Mouse (Mus musculus): ENCODE measurements around the gene M1ap.
A peak's percentile ranks its signal among the peaks of the same experiment; 100 is the strongest.

The M1ap gene

DNA sequence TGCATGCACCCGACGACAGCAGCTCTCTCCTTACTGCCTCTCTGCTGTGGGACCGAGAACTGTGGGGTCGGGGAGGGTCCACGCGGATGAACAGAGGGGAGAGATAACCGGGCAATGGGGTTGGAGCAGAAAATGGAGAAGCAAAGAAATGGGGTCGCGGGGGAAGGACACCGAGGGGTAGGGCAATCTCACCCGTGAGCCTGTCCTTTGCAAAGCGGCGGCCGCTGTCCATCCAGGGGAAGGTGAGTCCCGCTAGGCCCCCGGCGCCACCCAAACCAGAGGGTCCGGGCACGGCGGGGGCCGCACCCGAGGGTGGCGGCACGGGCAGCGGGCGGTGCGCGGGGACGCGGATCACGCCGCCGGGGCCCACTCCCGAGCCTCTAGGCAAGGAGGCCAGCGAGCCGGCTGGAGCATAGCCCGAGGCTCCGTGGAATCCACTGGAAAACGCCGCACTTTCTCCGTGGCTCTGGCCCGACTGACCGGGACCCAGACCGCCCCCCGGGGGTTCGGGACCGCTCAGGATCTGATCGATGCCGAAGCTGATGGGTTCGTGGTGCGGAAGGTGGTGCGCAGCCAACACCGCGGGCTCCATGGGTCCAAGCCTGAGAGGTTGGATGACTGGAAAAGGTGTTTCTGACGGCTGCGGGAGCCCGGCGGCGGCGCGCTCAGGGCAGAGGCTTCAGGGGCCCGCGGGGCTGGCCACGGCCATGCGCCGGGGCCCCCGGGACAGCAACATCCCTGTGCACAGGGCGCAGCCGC is 123.0 kb downstream of the M1ap start:
- DNase-seq (ENCODE audit: extremely low spot score, low read depth, low spot score) = no peak

DNA sequence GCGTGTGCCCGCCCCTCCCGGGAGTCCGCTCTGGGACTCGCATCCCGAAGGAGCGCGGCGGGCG is 123.4 kb downstream of the M1ap start, which contains the start of gene Tlx2:
Tlx2 (minus strand) TSS at position 47 of the 64 bp plus-strand sequence.
- no peak for DNase-seq (ENCODE audit: extremely low spot score, low read depth, low spot score)

DNA sequence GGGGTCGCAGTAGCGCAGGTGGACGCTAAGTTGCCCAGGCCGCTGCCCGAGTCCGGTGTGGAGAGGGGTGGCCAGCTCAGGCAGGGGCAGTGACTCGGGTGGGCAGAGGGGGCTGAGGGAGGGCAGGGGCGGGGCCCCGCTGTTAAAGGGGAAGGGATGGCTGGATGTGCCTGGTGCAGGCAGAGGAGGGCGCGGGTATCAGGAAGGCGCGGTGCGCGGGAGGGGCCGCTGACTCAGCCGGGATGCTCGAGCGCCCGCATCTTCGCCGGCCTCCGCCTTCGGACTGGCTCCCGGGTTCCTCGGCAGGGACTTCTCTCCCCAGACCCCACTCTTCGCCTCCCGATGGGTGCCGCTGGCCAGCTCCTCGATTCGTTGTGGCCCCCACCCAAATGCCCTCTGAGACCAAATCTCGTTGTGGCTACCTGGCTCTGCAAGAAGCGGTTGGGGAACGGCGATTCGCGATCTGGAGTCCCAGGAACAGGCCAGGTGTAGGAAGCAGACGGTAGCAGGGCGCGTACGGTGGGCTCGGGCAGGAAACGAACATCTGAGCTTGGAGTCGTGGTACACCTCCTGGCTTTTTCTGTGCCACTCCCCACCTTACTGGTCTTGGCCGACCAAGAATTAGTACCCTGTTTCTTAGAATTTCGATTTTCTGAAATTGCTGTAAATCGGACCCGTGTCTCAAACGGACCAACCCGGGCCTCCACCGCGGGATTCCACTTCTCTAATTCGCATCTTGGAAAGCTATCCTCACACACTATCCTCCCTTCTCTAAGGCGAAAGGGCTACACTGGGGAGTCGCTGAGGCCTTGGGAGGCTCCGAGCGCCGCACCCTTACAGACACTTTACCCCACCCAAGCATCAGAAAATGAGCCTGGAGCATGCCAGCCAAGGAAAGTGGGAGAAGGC is 123.9 kb downstream of the M1ap start:
- no peak for DNase-seq (ENCODE audit: extremely low spot score, low read depth, low spot score)

DNA sequence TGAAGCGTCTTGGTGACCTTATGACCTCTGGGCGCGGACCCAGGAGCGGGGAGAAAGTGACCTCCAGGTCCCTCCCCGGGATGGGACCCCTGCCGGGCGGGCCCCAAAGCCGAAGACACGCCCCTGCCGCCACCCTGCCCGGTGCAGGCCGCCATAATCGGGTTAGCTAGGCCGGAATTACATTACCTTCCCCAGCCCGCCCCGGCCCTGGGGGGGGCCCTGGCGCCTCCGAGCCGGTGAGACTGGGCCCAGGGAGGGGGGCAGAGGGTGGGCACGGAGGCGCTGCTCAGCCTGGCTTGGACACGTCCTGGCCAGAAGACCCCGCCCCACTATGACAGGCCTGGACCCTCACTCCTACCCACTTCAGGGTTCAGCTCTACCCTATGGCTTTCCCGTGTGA is 124.5 kb downstream of the M1ap start:
- DNase-seq (ENCODE audit: extremely low spot score, low read depth, low spot score) = no peak

DNA sequence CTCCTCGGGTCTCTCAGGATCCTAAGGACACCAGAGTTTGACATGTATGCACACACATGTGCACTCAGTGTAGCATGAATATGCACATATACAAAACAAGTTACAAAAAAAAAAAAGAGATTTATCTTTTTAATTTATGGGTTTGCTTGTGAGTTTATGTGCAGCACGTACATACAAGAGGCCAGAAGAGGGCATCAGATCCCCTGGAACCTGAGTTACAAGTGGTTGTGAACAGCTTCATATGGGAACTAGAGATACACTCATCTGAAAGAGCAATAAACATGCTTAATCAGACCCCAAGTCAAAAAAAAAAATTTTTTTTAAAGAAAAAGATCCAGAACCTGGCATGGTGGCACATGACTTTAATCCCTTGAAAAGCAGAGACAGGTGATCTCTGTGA is 128.3 kb downstream of the M1ap start:
- DNase-seq (ENCODE audit: extremely low spot score, low read depth, low spot score) = no peak

DNA sequence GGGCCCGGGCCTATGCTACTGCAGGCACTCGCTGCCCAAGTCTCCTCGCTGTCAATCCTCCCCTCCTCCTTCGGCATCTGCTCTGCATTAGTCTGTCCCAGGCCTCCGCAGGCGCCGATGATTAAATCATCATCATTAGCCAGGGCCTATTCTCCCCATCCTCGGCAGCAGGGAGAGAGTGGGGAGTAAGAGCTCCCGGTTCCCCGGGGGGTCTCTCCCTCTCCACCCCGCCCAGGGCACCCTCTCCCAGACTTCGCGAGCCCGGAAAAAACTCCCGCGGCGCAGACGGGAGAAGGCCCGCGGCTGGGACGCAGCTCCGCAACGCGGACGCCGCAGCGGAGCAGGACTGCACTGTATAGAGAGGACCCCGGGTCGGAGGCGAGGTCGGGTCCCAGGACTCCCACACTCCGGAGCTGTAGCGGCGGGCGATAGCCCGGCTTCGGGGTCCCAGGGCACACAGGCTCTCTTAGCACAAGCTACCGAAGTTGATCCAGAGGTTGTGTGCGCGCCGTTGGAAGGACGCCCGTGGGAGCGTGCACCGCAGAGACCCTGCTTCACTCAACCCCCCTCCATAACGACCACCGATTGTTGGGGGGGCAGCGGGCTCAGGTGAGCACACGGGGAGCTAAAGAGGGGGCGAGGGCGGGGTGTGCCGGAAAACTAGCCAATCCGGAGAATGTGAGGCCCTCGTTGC is 131.1 kb downstream of the M1ap start, which contains the start of gene Pcgf1:
Pcgf1 (plus strand) TSS at position 240 of the 694 bp plus-strand sequence.
- no peak for DNase-seq (ENCODE audit: extremely low spot score, low read depth, low spot score)

DNA sequence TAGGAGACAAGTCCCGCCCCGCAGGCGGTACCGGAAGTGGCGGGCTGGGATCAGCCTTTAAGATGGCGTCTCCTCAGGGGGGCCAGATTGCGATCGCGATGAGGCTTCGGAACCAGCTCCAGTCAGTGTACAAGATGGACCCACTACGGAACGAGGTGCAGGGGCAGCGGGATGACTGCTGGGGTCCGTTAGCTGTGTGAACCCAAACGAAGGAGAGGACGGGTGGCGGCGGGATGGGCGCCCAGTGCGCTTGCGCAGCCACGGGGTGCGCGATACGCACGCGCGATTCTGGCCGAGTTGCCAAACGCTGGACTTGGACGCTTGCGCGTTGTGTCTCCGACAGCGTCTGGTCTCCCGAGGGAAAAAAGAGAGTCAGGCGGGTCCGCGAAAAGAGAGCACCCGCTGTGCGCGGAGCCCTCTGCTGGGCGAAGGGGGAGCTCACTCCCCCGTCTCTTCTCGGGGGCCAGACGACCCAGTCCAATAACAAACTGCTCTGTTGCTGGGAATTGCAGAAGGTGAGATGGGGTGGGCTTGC is 131.7 kb downstream of the M1ap start:
- peak; percentile 96 for DNase-seq (ENCODE audit: extremely low spot score, low read depth, low spot score)

All from hindlimb bud, embryonic 11.5 days (tissue).